Mouse (Mus musculus): Measurements from ENCODE around the gene Hrc.

DNA sequence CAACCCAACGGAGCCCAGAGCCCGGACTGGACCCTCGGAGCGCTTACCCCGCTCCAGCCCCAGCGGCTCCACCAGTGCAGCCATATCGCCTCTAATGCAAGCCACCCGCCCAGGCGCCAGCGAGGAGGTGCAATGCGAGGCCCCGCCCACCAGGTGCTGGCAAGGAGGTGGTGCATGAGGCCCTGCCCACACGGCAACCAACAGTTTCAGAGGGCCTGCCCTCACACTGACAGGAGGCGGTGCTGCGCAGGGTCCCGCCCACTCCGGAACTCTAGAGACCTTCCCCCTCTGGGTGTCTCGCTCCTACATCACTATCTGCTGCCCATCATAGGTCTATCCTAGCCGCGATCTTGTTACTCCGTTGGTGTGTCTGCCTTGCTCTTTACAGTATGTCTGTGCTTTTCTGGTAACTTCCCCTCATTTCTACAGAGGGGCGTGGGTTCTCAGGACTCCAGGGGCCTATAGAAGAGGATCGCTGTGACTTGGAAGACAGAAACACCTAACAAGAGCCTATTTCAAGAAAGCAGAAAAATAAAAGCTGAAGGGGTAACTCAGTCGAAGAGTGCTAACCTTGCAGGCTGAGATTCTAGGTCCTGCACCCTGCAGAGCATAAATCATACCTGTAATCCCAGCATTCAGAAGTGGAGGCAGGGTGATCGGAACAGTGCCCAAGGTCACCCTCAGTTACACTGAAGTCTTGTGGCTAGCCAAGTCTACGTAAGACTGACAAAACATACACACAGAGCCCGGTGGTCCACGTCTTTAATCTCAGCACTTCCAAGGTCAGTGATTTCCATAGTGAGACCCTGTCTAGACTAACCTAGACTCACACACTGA is 35.6 kb downstream of the Hrc start, which contains the start of gene Lin7b:
- TF ChIP-seq POLR2AphosphoS5 (IDR thresholded peaks at IDR 0.05; ENCODE audit: insufficient replicate concordance, low read depth, low read length): no peak
- no peak for TF ChIP-seq CTCF (IDR thresholded peaks at IDR 0.05; ENCODE audit: low read depth, low read length)
- TF ChIP-seq GATA1 (IDR thresholded peaks at IDR 0.05; ENCODE audit: borderline replicate concordance, low read length): no peak
- no peak for TF ChIP-seq GATA2 (IDR thresholded peaks at IDR 0.05; ENCODE audit: borderline replicate concordance, low read depth, low read length)
